ENCODE assay signal across 12 mouse cellular contexts in genomic region chr8:44694861-44695260, GRCm38 (mm10).
A peak's percentile ranks its signal among the peaks of the same experiment; 100 is the strongest.
DNase-seq lines count a peak whose midpoint lies in the region; ATAC-seq lines count a peak whose summit lies in the region.
"Had no signal": no experiment of that assay in that cellular context is flagged by ENCODE, and none has a peak within 500 bp of the region (broad histone marks: within the 10 kb centered on the region; RNA-seq: fewer than 3 reads in every experiment).

No protein-coding gene starts in this region.

- no peak for ATAC-seq in hindbrain, embryonic 12.5 days (ENCODE audit: low FRiP score)
- no peak for ATAC-seq in hindbrain, embryonic 13.5 days (ENCODE audit: low FRiP score)
- ATAC-seq in heart, embryonic 14.5 days (ENCODE audit: insufficient number of reproducible peaks, insufficient read depth, low FRiP score, low read depth), result peak; percentile 68

- H3K36me3 ChIP-seq in hindbrain, embryonic 12.5 days, result no peaks in the 10 kb centered on the region
- H3K36me3 ChIP-seq in hindbrain, embryonic 13.5 days, result no peaks in the 10 kb centered on the region
- no peaks in the 10 kb centered on the region for H3K36me3 ChIP-seq in heart, embryonic 14.5 days (ENCODE audit: control insufficient read depth, insufficient read depth, low read length)
- H3K36me3 ChIP-seq: embryonic facial prominence, embryonic 13.5 days had no signal

- H3K27me3 ChIP-seq in hindbrain, embryonic 12.5 days, result no peaks in the 10 kb centered on the region
- H3K27me3 ChIP-seq in hindbrain, embryonic 13.5 days, result no peaks in the 10 kb centered on the region
- H3K27me3 ChIP-seq in heart, embryonic 14.5 days (ENCODE audit: control insufficient read depth, insufficient read depth, low read length), result no peaks in the 10 kb centered on the region
- H3K27me3 ChIP-seq: embryonic facial prominence, embryonic 13.5 days had no signal

- H3K4me3 ChIP-seq in hindbrain, embryonic 12.5 days, result no peak overlapping the region
- no peak overlapping the region for H3K4me3 ChIP-seq in hindbrain, embryonic 13.5 days
- peak overlapping the region; percentile 16 to 25; a peak in 3 of 4 replicates for H3K4me3 ChIP-seq in heart, embryonic 14.5 days (ENCODE audit: control insufficient read depth in 1 of 2, insufficient read depth in 1 of 2, low read depth in 1 of 2, low read length in 2 of 2)
- H3K4me3 ChIP-seq: embryonic facial prominence, embryonic 13.5 days had no signal

- DNase-seq in right cerebral cortex, adult 2 months (ENCODE audit: low spot score in 2 of 2), result peak; percentile 26 to 29
- DNase-seq in right cerebral cortex, postnatal 36 days (ENCODE audit: low spot score in 2 of 2), result no peak
- DNase-seq in telencephalon, adult 2 months (ENCODE audit: low read depth, low spot score), result peak; percentile 21
- DNase-seq in spleen, postnatal 4 days (ENCODE audit: low spot score in 2 of 2), result no peak
- DNase-seq in B cell, adult 2 months, result no peak
- DNase-seq: kidney, adult 8-10 months; thymus, adult 18-20 months had no signal

- no peak overlapping the region for H3K4me2 ChIP-seq in hindbrain, embryonic 12.5 days (replicated peaks)
- H3K4me2 ChIP-seq in hindbrain, embryonic 13.5 days, result no peak overlapping the region
- peak overlapping the region; percentile 67 for H3K4me2 ChIP-seq in heart, embryonic 14.5 days (ENCODE audit: low read length)
- H3K4me2 ChIP-seq: embryonic facial prominence, embryonic 13.5 days; liver, embryonic 11.5 days had no signal

- 76% methylated on average over 9 of the region's 9 CpGs for WGBS in hindbrain, embryonic 12.5 days
- WGBS in hindbrain, embryonic 13.5 days, result 67% methylated on average over 9 of the region's 9 CpGs
- WGBS in heart, embryonic 14.5 days, result 13% methylated on average over 9 of the region's 9 CpGs

- H3K9ac ChIP-seq in hindbrain, embryonic 12.5 days, result no peak overlapping the region
- no peak overlapping the region for H3K9ac ChIP-seq in hindbrain, embryonic 13.5 days
- peak overlapping the region; percentile 64 for H3K9ac ChIP-seq in heart, embryonic 14.5 days (ENCODE audit: low read length)
- H3K9ac ChIP-seq: embryonic facial prominence, embryonic 13.5 days had no signal

- H3K27ac ChIP-seq in hindbrain, embryonic 12.5 days, result 0 out of 2 replicates have a peak overlapping the region, but pooled peaks have one; percentile 24
- H3K27ac ChIP-seq in hindbrain, embryonic 13.5 days, result no peak overlapping the region
- H3K27ac ChIP-seq in heart, embryonic 14.5 days (replicated peaks in 1 of 2; ENCODE audit: control insufficient read depth in 1 of 2, insufficient read depth in 1 of 2, low read depth in 2 of 2, low read length in 2 of 2), result peak overlapping the region; percentile 87 to 91
- H3K27ac ChIP-seq: embryonic facial prominence, embryonic 13.5 days had no signal

- no peaks in the 10 kb centered on the region for H3K9me3 ChIP-seq in hindbrain, embryonic 12.5 days (replicated peaks)
- H3K9me3 ChIP-seq in hindbrain, embryonic 13.5 days, result no peaks in the 10 kb centered on the region
- H3K9me3 ChIP-seq in heart, embryonic 14.5 days (ENCODE audit: control insufficient read depth, low read length), result no peaks in the 10 kb centered on the region
- H3K9me3 ChIP-seq: embryonic facial prominence, embryonic 13.5 days had no signal

- peaks cover 15% of the 10 kb centered on the region for H3K4me1 ChIP-seq in hindbrain, embryonic 12.5 days
- H3K4me1 ChIP-seq in hindbrain, embryonic 13.5 days (replicated peaks), result peaks cover 23% of the 10 kb centered on the region
- peaks cover 19 to 44% of the 10 kb centered on the region in 2 experiments for H3K4me1 ChIP-seq in heart, embryonic 14.5 days (ENCODE audit: control insufficient read depth in 2 of 2, insufficient read depth in 2 of 2, low read length in 2 of 2)

Comparison
In these comparisons a context has a peak if more than half of its experiments do, and no peak if none do; other contexts are left out.
1. DNase-seq: peak in right cerebral cortex, adult 2 months (2 of 2) and telencephalon, adult 2 months (single experiment); none in right cerebral cortex, postnatal 36 days (0 of 2), spleen, postnatal 4 days (0 of 2) and B cell, adult 2 months (0 of 2).
2. H3K4me3 ChIP-seq: peak in heart, embryonic 14.5 days (2 of 2); none in hindbrain, embryonic 12.5 days (single experiment) and hindbrain, embryonic 13.5 days (single experiment).